Mouse (Mus musculus): ENCODE results near the gene Adamts13.
A peak's percentile ranks its signal among the peaks of the same experiment; 100 is the strongest.

Adamts13 gene

GRCm38 (mm10) chr2:26973116-26973515, at the start of gene Adamts13:
TSS of gene Adamts13 (plus strand) at chr2:26973416.
- no peak for DNase-seq

- DNase-seq: no peak
Measured at GRCm38 (mm10) chr2:26927745-26928476, 45.3 kb upstream of the Adamts13 start.

GRCm38 (mm10) chr2:26930390-26930789, 42.8 kb upstream of the Adamts13 start:
- peak; percentile 82 to 89 for DNase-seq

GRCm38 (mm10) chr2:26932473-26933303, 40.5 kb upstream of the Adamts13 start:
- DNase-seq: peak; percentile 70

- DNase-seq: peak; percentile 96 to 97
Measured at GRCm38 (mm10) chr2:26933304-26934055, 39.7 kb upstream of the Adamts13 start, which contains the start of the genes Surf4 and Stkld1. TSS of gene Surf4 (minus strand) at chr2:26933928. TSS of gene Stkld1 (plus strand) at chr2:26934047.

- DNase-seq: no peak
Measured at GRCm38 (mm10) chr2:26935286-26935685, 37.9 kb upstream of the Adamts13 start.

- no peak for DNase-seq
Measured at GRCm38 (mm10) chr2:26936425-26936824, 36.8 kb upstream of the Adamts13 start.

GRCm38 (mm10) chr2:26941539-26941938, 31.7 kb upstream of the Adamts13 start:
- no peak for DNase-seq

GRCm38 (mm10) chr2:26943253-26943652, 30.0 kb upstream of the Adamts13 start:
- DNase-seq: no peak

GRCm38 (mm10) chr2:26950411-26950810, 22.8 kb upstream of the Adamts13 start:
- peak; percentile 55 to 63 for DNase-seq

GRCm38 (mm10) chr2:26951346-26951905, 21.8 kb upstream of the Adamts13 start:
- DNase-seq: peak in 1 of 2 experiments; percentile 32

GRCm38 (mm10) chr2:26952193-26952592, 21.0 kb upstream of the Adamts13 start:
- DNase-seq: no peak

- no peak for DNase-seq
Measured at GRCm38 (mm10) chr2:26952866-26953265, 20.4 kb upstream of the Adamts13 start.

- DNase-seq: no peak
Measured at GRCm38 (mm10) chr2:26954735-26955395, 18.4 kb upstream of the Adamts13 start.

GRCm38 (mm10) chr2:26956811-26957487, 16.3 kb upstream of the Adamts13 start:
- DNase-seq: no peak

GRCm38 (mm10) chr2:26957488-26957859, 15.7 kb upstream of the Adamts13 start:
- no peak for DNase-seq

- DNase-seq: peak; percentile 47 to 53
Measured at GRCm38 (mm10) chr2:26960756-26961155, 12.5 kb upstream of the Adamts13 start.

GRCm38 (mm10) chr2:26963923-26964723, 9.1 kb upstream of the Adamts13 start, which contains the start of gene Rexo4:
TSS of gene Rexo4 (minus strand) at chr2:26964386.
- peak; percentile 96 to 97 for DNase-seq

GRCm38 (mm10) chr2:26964724-26965370, 8.4 kb upstream of the Adamts13 start:
- peak in 1 of 2 experiments; percentile 29 for DNase-seq

GRCm38 (mm10) chr2:26967262-26967661, 6.0 kb upstream of the Adamts13 start:
- DNase-seq: no peak

Data from cerebellum, postnatal 10 days (tissue).